Mouse (Mus musculus) olfactory bulb, adult 2 months (tissue): ENCODE measurements around the gene Sars.

Source experiments
- CTCF ChIP-seq: fragments of 200-500 bp; IDR thresholded peaks from 2 replicates; pipeline ENCODE4 v1.5.1; 2012; ENCODE audit warnings: low read depth, mild to moderate bottlenecking, low read length, moderate library complexity; ENCODE audit not compliant: insufficient read depth
- POLR2A ChIP-seq: fragments of 200-500 bp; IDR thresholded peaks from 2 replicates; pipeline ENCODE4 v1.6.1; 2012; ENCODE audit warnings: mild to moderate bottlenecking, low read depth, low read length, moderate library complexity; ENCODE audit not compliant: insufficient read depth

DNA sequence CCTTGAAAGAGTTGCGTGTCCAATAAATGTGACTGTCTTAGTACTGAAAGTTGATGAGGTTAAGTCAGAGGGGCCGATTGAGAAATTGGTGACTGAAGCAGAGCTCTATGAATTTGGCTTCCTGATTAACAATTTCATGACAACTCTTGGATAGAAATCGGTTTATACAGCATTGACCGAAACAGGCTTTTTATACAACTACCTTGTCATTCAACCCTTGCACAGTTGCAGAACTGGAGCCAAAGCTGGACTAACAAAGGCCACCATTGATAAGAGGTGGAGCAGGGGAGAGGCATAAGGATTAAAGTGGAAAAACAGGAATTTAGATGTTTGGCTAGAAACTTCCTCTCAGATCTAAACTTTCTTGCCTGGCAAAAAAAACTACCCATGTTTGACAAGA lies 33.8 kb upstream of the Sars start:
- TF ChIP-seq POLR2A = no peak
- TF ChIP-seq CTCF = no peak
